Mouse (Mus musculus) liver, postnatal 0 days (tissue): ENCODE measurements around the gene Atxn10.

Experiments used
- CTCF ChIP-seq: sonication (generic); IDR thresholded peaks from 2 replicates; pipeline ENCODE4 v1.5.1; 2016; ENCODE audit warnings: antibody characterized with exemption, low read depth
- EP300 ChIP-seq: IDR thresholded peaks from 2 replicates; pipeline ENCODE4 v1.6.1; 2016; ENCODE audit warnings: antibody characterized with exemption, low read depth, mild to moderate bottlenecking

DNA sequence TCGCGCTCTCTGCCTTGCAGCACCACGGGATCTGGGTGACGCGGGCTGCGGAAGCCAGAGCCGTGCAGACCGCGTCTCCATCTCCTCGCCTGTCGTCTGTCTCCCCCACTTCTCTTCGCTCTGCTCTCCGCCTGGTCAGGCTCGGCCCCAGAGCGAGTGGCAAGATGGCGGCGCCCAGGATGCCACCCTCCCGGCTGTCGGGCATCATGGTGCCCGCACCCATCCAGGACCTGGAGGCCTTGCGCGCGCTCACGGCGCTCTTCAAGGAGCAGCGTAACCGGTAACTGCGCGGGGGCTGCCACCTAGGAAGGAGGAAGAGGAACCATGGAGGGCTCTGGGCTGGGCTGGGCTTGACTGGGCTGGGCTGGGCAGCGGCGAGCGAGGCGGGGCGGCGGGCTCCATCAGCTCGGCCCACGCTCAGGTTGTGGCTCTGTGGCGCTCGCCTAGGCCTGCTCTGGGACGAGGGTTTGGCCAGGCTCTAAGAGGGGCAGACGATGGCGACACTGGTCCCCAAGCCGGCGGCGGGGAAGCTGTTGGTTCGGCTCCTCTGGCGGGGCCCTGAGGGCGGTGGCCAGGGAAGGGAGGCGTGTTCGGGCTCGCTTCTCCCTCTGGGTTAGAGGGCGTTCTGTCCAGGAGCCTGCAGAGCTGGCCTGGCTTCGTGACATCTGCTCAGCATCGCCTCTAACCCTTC, 401 bp downstream of the Atxn10 start:
- TF ChIP-seq EP300 (no peak), CTCF (no peak)
